Mouse (Mus musculus) E14TG2a.4 (cell line): ENCODE measurements around the gene Efna5.

Experiments
- H3K27me3 ChIP-seq: 2 replicates; pipeline ENCODE4 v1.6.1; 2014; ENCODE audit warnings: low read length, control low read depth; ENCODE audit not compliant: insufficient read depth
- H3K36me3 ChIP-seq: 2 replicates; pipeline ENCODE4 v1.6.1; 2014; ENCODE audit warnings: low read length, control low read depth; ENCODE audit not compliant: insufficient read depth
- H3K4me1 ChIP-seq: replicated peaks from 2 replicates; pipeline ENCODE4 v1.6.1; 2014; ENCODE audit warnings: low read depth, low read length, control low read depth
- H3K4me3 ChIP-seq: replicated peaks from 2 replicates; pipeline ENCODE4 v1.5.1; 2014; ENCODE audit warnings: mild to moderate bottlenecking, low read length
- H3K9me3 ChIP-seq: 2 replicates; pipeline ENCODE4 v1.6.1; 2014; ENCODE audit warnings: low read length, control low read depth
- CTCF ChIP-seq: conservative IDR thresholded peaks from 2 replicates; pipeline ENCODE4 v1.5.1; 2014; ENCODE audit warnings: low read length
- NANOG ChIP-seq: IDR thresholded peaks from 2 replicates; pipeline ENCODE4 v1.6.1; 2014; ENCODE audit warnings: borderline replicate concordance, low read length, mixed read lengths
- POU5F1 ChIP-seq: IDR thresholded peaks from 2 replicates; pipeline ENCODE4 v1.6.1; 2014; ENCODE audit warnings: low read length, borderline replicate concordance

Gene Efna5

DNA sequence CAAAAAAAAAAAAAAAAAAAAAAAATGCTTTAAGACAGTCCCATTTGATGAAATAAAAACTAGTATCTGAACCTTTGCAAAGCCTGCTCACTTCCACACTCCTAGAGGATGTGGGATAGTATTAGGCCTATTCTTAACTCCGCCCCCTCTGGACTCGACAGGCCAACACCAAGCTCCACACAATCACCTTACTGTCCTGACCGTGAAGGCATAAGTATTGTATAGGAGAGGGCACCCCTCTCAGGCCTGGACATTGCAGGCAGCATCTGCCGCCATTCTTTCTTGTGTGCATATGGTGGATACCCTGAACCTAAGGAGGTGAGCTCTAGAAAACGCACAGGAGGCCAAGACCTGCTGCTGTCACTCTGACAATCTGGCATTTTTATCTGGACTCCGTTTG lies 274.4 kb downstream of the Efna5 start:
- Histone ChIP-seq H3K4me3 (no peak overlapping the region), H3K4me1 (no peaks in the 10 kb centered on the region), H3K36me3 (no peaks in the 10 kb centered on the region), H3K9me3 (no peaks in the 10 kb centered on the region), H3K27me3 (no peaks in the 10 kb centered on the region)
- no peak for TF ChIP-seq POU5F1
- no peak for TF ChIP-seq NANOG

DNA sequence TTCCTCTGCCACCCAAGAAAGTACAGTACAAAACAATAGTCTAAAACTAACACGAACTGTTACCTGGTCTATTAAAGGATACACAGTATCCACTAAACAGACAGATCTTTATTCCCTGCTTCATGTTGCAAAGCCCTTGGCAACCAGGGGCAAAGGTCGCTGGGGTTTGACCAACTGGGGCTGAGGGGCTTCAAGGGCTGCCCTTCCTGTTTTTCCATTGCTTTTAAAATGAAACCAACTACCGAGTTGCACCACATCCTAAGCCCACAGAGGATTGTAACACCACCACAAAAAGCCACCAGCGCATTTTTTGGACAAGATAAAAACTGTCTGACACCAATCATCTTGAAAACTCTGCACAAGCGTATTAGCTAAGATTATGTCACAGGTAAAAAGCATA lies 276.8 kb downstream of the Efna5 start:
- no peak overlapping the region for H3K4me3 ChIP-seq
- H3K4me1 ChIP-seq, result no peaks in the 10 kb centered on the region
- TF ChIP-seq POU5F1, result no peak
- no peak for TF ChIP-seq NANOG
- no peak for TF ChIP-seq CTCF
- H3K9me3 ChIP-seq, result no peaks in the 10 kb centered on the region
- H3K36me3 ChIP-seq, result no peaks in the 10 kb centered on the region
- no peaks in the 10 kb centered on the region for H3K27me3 ChIP-seq

DNA sequence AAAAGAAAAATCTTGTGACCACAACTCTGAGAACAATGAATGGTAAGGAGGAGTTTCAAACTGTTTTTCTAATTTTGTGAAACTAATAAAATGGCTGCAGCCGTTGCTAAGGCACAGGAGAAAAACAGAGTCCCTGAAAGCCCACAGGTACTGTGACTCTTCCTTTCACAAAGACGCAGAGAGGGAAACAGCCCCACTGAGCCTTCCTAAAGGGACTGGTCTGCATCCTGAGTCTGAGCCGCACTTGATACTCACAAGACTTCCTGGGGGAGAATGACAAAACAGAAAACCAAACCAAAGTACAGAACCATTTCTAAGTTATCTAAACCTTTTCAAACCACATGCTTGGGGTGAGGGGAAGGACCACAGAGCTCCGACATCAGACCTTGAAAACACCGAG lies 277.5 kb downstream of the Efna5 start:
- Histone ChIP-seq H3K27me3 (no peaks in the 10 kb centered on the region), H3K36me3 (no peaks in the 10 kb centered on the region), H3K4me1 (no peaks in the 10 kb centered on the region), H3K4me3 (no peak overlapping the region), H3K9me3 (no peaks in the 10 kb centered on the region)
- TF ChIP-seq CTCF (no peak), POU5F1 (no peak), NANOG (no peak)

DNA sequence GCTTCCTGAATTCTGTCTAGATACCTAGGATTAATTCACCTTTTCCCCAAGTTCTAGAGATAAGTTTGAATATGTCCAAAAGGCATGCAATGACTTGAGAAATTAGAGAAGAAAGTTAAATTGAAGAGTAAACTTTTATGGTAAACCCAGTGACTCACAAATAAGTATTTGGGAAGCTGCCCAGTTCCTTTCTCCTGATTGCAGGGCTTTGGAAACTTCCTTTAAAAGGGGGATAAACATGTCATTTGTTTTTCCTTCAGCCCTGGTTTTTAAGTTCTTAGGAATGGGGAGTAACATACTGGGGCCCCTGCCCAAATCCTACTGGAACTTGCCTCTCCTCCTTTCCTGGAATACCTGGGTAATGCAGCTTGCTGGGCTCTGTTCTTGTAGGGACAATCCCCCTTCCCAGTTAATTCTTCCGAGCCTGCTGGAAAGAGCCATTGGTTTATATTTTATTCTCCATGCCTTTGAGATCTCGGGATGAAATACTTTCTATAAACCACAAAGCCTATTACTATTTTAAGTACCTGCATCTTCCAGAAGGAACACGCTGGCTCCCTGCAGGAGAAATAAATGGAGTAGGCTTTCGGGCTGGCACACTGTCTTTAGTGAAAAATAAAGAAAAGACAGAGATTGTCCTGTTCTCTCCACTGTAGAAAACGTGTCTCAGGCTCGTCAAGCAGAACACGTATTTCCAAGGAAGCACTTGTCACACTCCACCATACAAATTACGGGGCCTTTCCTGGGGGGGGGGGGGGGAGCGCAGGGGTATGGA lies 282.2 kb downstream of the Efna5 start:
- Histone ChIP-seq H3K4me1 (no peaks in the 10 kb centered on the region), H3K36me3 (no peaks in the 10 kb centered on the region), H3K9me3 (no peaks in the 10 kb centered on the region), H3K27me3 (no peaks in the 10 kb centered on the region), H3K4me3 (no peak overlapping the region)
- no peak for TF ChIP-seq NANOG
- TF ChIP-seq CTCF, result no peak
- TF ChIP-seq POU5F1, result no peak

DNA sequence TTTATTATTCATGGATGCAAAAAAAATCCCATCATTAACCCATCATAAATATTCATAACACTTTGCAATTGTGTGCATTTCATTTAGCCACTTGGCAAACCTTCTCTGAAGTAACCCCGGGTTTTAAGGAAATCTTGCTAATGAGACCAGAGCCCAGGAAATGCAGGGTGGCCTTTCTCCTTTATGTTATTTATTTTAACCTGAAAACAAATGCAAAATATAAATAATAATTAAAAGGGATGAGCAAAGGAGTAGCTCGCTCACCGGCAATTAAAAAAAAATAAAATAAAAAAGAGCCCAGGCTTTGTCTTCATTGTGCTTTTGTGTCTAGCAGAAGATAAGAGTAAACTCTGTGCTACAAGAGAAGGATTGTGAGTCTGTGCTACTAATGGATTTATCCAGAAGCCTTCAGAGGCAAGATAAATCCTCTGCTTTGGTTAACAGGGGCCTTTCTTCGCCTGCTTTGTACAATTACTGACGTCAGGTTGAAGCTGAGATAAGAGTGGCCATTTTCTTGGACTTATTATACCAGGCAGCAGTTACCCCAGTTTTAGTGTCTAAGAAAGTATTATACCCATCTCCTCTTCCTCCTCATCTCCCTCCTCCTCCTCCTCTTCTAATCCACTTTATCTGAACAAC lies 288.6 kb downstream of the Efna5 start:
- TF ChIP-seq CTCF (no peak), POU5F1 (no peak), NANOG (no peak)
- Histone ChIP-seq H3K4me1 (no peaks in the 10 kb centered on the region), H3K27me3 (no peaks in the 10 kb centered on the region; the same call in 1 of the 2 replicates)

DNA sequence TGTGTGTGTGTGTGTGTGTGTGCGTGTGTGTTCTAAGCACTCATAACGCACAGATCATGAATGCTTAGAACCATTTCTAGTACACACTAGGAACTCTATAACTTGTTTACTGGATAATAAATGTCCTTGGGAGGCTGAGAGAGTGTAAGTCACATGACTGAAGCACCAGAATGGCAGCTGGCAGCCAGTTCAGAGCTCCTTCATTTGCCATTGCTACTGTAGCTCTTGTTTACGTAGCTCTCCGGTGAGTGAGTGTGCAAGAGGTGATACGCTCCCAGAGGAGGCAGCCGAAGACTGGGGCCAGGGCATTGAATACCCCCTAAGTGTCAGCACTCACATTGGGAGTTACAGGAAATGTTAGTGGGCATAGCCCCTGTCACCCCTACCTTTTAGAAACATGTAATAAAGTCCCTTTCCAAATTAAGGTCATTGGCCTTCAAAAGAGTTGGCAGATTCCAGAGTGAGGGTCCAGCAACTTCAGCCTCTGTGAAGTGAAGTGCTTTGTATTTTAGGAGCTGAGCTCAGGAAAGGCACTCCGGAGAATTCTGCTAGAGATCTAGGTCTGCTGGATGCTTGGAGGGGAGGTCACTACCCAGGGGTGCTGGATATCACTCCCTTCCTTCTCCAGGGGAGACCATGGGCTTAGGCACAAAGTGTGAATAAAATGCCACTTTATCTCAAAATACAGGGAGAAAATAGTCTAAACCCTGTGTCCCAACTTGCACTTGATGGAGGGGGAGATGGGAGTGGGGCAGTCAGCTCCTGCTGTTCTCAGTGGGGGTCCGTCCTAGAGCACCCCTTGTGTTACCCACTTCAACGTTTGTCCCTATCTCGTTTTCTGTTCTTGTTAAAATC lies 289.3 kb downstream of the Efna5 start:
- H3K9me3 ChIP-seq, result peaks cover 9% of the 10 kb centered on the region
- no peaks in the 10 kb centered on the region for H3K36me3 ChIP-seq
- no peaks in the 10 kb centered on the region for H3K4me1 ChIP-seq
- TF ChIP-seq CTCF, result no peak
- no peaks in the 10 kb centered on the region; the same call in 1 of the 2 replicates for H3K27me3 ChIP-seq
- no peak overlapping the region for H3K4me3 ChIP-seq

More for the DNA sequence above, 288.6 kb downstream of the Efna5 start:
- Histone ChIP-seq H3K4me3 (no peak overlapping the region), H3K36me3 (no peaks in the 10 kb centered on the region), H3K9me3 (peaks cover 3% of the 10 kb centered on the region)

DNA sequence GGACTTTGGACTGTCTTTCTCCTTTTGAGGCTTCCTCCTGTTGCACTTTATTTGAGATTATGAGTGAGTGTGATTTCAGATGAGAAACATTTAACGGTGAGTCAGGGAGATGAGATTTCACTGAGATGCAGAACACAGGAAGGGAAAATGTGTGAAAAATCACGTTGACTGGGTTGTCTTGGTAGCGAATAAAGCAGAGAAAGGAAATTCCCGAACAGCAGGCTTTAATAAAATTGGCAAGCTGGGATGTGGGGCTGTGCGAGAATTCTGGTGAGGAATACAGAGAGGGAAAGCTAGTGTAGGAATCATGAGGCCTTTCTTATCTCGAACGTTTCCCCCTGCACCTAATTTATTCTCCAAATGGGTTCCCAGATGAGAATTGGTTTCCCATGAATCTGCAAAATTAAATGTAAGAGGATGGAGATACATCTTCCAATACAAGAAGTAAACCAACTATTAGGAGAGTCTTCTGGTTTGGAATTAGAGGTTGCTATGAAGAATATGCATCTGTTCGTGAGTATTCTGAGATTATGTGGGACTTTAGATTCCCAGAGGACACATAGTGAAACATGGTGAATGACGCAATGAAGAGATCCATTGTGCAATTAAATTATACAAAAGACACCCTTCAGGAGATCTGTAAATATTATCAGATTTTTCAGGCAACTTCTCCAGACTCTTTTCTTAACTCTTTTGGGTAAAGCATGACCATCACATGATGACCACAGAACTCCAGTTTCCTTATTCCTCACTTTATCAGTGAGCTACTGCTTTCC lies 290.2 kb downstream of the Efna5 start:
- TF ChIP-seq CTCF (no peak), POU5F1 (no peak), NANOG (no peak)
- no peak overlapping the region for H3K4me3 ChIP-seq
- peaks cover 9% of the 10 kb centered on the region for H3K9me3 ChIP-seq
- H3K27me3 ChIP-seq, result no peaks in the 10 kb centered on the region; the same call in 1 of the 2 replicates
- H3K4me1 ChIP-seq, result no peaks in the 10 kb centered on the region
- no peaks in the 10 kb centered on the region for H3K36me3 ChIP-seq

DNA sequence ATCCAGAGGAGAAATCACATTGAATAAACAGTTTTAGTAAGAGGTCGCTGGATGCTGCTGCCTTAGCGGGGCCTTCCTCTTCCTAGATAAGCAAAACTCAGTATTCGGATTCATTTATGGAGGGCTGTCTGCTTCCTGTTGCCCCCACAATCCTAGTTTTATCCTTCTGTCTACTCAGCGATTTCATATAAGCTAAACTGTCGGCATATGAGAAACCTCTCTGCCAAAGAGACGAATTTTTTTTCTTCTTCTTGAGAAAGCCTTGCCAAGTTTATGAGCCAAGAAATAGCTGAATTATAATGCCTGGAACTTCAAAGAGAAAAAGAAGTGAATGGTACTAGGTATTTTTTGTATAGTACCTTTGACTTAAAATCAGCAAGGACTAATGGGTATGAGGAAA lies 301.0 kb downstream of the Efna5 start:
- no peaks in the 10 kb centered on the region for H3K27me3 ChIP-seq
- no peaks in the 10 kb centered on the region for H3K4me1 ChIP-seq
- TF ChIP-seq POU5F1 (no peak), NANOG (no peak), CTCF (no peak)
- no peaks in the 10 kb centered on the region for H3K36me3 ChIP-seq
- peaks cover 19% of the 10 kb centered on the region for H3K9me3 ChIP-seq
- H3K4me3 ChIP-seq, result no peak overlapping the region
